Mouse (Mus musculus) liver, embryonic 15.5 days (tissue): ENCODE measurements around the gene Tdrkh. TPM values are rescaled to one million over a fixed set of nuclear protein-coding genes. Genes with fewer than 3 reads are reported as not detected.

Experiments used
- ATAC-seq: fragments of 200-750 bp; cut with Nextera tagmentation; 2 replicates; pipeline ENCODE4 v1.8.0; 2017; ENCODE audit warnings: moderate number of reproducible peaks, mild to moderate bottlenecking, moderate library complexity; ENCODE audit not compliant: insufficient read depth
- H3K27ac ChIP-seq: fragments of 300-500 bp; sonication (generic); replicated peaks from 2 replicates; pipeline ENCODE4 v1.5.1; 2015; ENCODE audit warnings: mild to moderate bottlenecking, inconsistent platforms
- H3K27me3 ChIP-seq: fragments of 300-500 bp; sonication (generic); 2 replicates; pipeline ENCODE4 v1.6.1; 2015; ENCODE audit warnings: mild to moderate bottlenecking, inconsistent platforms
- H3K36me3 ChIP-seq: fragments of 300-500 bp; sonication (generic); replicated peaks from 2 replicates; pipeline ENCODE4 v1.6.1; 2015; ENCODE audit warnings: moderate library complexity, mild to moderate bottlenecking, inconsistent platforms
- H3K4me1 ChIP-seq: fragments of 300-500 bp; sonication (generic); replicated peaks from 2 replicates; pipeline ENCODE4 v1.6.1; 2015; ENCODE audit warnings: inconsistent platforms
- H3K4me2 ChIP-seq: fragments of 300-500 bp; sonication (generic); 2 replicates; pipeline ENCODE4 v1.6.1; 2015; ENCODE audit warnings: moderate library complexity, mild to moderate bottlenecking, inconsistent platforms
- H3K4me3 ChIP-seq: fragments of 300-500 bp; sonication (generic); replicated peaks from 2 replicates; pipeline ENCODE4 v1.5.1; 2015; ENCODE audit warnings: mild to moderate bottlenecking, inconsistent platforms
- H3K9ac ChIP-seq: fragments of 300-500 bp; sonication (generic); 2 replicates; pipeline ENCODE4 v1.6.1; 2015; ENCODE audit warnings: moderate library complexity, mild to moderate bottlenecking, inconsistent platforms
- H3K9me3 ChIP-seq: fragments of 300-500 bp; sonication (generic); replicated peaks from 2 replicates; pipeline ENCODE4 v1.6.1; 2016; ENCODE audit warnings: inconsistent platforms
- WGBS: fragments of 180-500 bp; shearing (Covaris S2); methylation state at CpG from one replicate; pipeline ENCODE4 v1.1.7; 2015; ENCODE audit warnings: mixed read lengths; ENCODE audit not compliant: insufficient replicate concordance; 5-methylcytosine and 5-hydroxymethylcytosine counted together
- polyA plus RNA-seq: library from polyadenylated mRNA; unstranded; fragments of >200 nt; fragmentation: Nextera tagmentation; extraction: Ambion mirVana; gene quantifications from 2 replicates; pipeline ENCODE4 v1.2.1, GENCODE M21; 2015

Tdrkh gene
- polyA plus RNA-seq, 1 experiment from 2014 or later = 9.9 TPM

- peaks cover 9% of the 10 kb centered on the region; the same call in 1 of the 2 replicates for H3K4me1 ChIP-seq
- peak within 1 kb of the TSS; percentile 36; the same call in 1 of the 2 replicates for H3K4me2 ChIP-seq
- no peaks in the 10 kb centered on the region for H3K9me3 ChIP-seq
- peak; percentile 52; the same call in 1 of the 2 replicates for ATAC-seq
- WGBS = 3% methylated on average over 14 of the region's 14 CpGs
- no peak within 1 kb of the TSS for H3K4me3 ChIP-seq
- no peak within 1 kb of the TSS for H3K27ac ChIP-seq
- H3K36me3 ChIP-seq = no peaks in the 10 kb centered on the region
- H3K27me3 ChIP-seq = peaks cover 48% of the 10 kb centered on the region
- no peak within 1 kb of the TSS for H3K9ac ChIP-seq
Observed at GRCm38 (mm10) chr3:94477981-94478422, 64.9 kb downstream of the Tdrkh start, which contains the start of gene Celf3. Celf3 (plus strand) TSS chr3:94478295.

- no peak for ATAC-seq
- no peak overlapping the region for H3K4me2 ChIP-seq
- H3K9me3 ChIP-seq = no peaks in the 10 kb centered on the region
- no peak overlapping the region for H3K27ac ChIP-seq
- no peak overlapping the region for H3K4me3 ChIP-seq
- 10% methylated on average over 9 of the region's 9 CpGs for WGBS
- peaks cover 46% of the 10 kb centered on the region for H3K27me3 ChIP-seq
- H3K4me1 ChIP-seq = peaks cover 9% of the 10 kb centered on the region; the same call in 1 of the 2 replicates
- no peaks in the 10 kb centered on the region for H3K36me3 ChIP-seq
- no peak overlapping the region for H3K9ac ChIP-seq
Observed at GRCm38 (mm10) chr3:94478591-94479169, 65.6 kb downstream of the Tdrkh start.

- Histone ChIP-seq H3K27me3 (peaks cover 46% of the 10 kb centered on the region), H3K9me3 (no peaks in the 10 kb centered on the region), H3K9ac (no peak overlapping the region), H3K4me3 (no peak overlapping the region), H3K4me1 (peaks cover 9% of the 10 kb centered on the region; the same call in 1 of the 2 replicates), H3K4me2 (no peak overlapping the region; the same call in 1 of the 2 replicates), H3K36me3 (no peaks in the 10 kb centered on the region), H3K27ac (no peak overlapping the region)
- WGBS = 5% methylated on average over 11 of the region's 11 CpGs
- no peak for ATAC-seq
Observed at GRCm38 (mm10) chr3:94479564-94479963, 66.5 kb downstream of the Tdrkh start.

- Histone ChIP-seq H3K9me3 (no peaks in the 10 kb centered on the region), H3K36me3 (no peaks in the 10 kb centered on the region), H3K4me3 (no peak within 1 kb of the TSS), H3K4me2 (no peak within 1 kb of the TSS; the same call in 1 of the 2 replicates), H3K4me1 (peaks cover 9% of the 10 kb centered on the region; the same call in 1 of the 2 replicates), H3K27ac (no peak within 1 kb of the TSS), H3K9ac (no peak within 1 kb of the TSS), H3K27me3 (peaks cover 46% of the 10 kb centered on the region)
- ATAC-seq = no peak
- 14% methylated on average over 15 of the region's 16 CpGs for WGBS
Observed at GRCm38 (mm10) chr3:94480291-94480884, 67.3 kb downstream of the Tdrkh start, which contains the start of gene Riiad1. Riiad1 (minus strand) TSS chr3:94480341.

- peaks cover 46% of the 10 kb centered on the region for H3K27me3 ChIP-seq
- 34% methylated on average over 4 of the region's 4 CpGs for WGBS
- no peak overlapping the region for H3K4me2 ChIP-seq
- H3K4me1 ChIP-seq = peaks cover 9% of the 10 kb centered on the region; the same call in 1 of the 2 replicates
- no peak overlapping the region for H3K9ac ChIP-seq
- H3K27ac ChIP-seq = no peak overlapping the region
- H3K36me3 ChIP-seq = no peaks in the 10 kb centered on the region
- no peak overlapping the region for H3K4me3 ChIP-seq
- H3K9me3 ChIP-seq = no peaks in the 10 kb centered on the region
- ATAC-seq = no peak
Observed at GRCm38 (mm10) chr3:94481429-94481828, 68.4 kb downstream of the Tdrkh start.

GRCm38 (mm10) chr3:94482764-94483385, 69.8 kb downstream of the Tdrkh start:
- Histone ChIP-seq H3K4me2 (no peak overlapping the region), H3K9me3 (no peaks in the 10 kb centered on the region), H3K4me1 (peaks cover 6% of the 10 kb centered on the region; the same call in 1 of the 2 replicates), H3K27ac (no peak overlapping the region), H3K9ac (no peak overlapping the region), H3K4me3 (no peak overlapping the region), H3K36me3 (no peaks in the 10 kb centered on the region), H3K27me3 (peaks cover 44% of the 10 kb centered on the region)
- no peak for ATAC-seq
- WGBS = 67% methylated on average over 17 of the region's 17 CpGs

GRCm38 (mm10) chr3:94483790-94484439, 70.8 kb downstream of the Tdrkh start:
- Histone ChIP-seq H3K4me2 (no peak overlapping the region), H3K36me3 (no peaks in the 10 kb centered on the region), H3K27ac (no peak overlapping the region), H3K27me3 (peaks cover 33% of the 10 kb centered on the region), H3K4me1 (no peaks in the 10 kb centered on the region), H3K9ac (no peak overlapping the region), H3K9me3 (no peaks in the 10 kb centered on the region), H3K4me3 (no peak overlapping the region)
- WGBS = 39% methylated on average over 20 of the region's 20 CpGs
- no peak for ATAC-seq

Other genes starting within 250 kb of the Tdrkh start
- gene Gm10696, start 235.1 kb upstream of the Tdrkh start, polyA plus RNA-seq = not detected in 2 replicates
- gene Gm5286, start 216.6 kb upstream of the Tdrkh start, polyA plus RNA-seq = not detected in 2 replicates
- gene Gm4778, start 149.2 kb upstream of the Tdrkh start, polyA plus RNA-seq = not detected in 2 replicates
- 3.4 and 3.7 TPM in 2 replicates for gene Them4, start 103.2 kb upstream of the Tdrkh start, polyA plus RNA-seq
- gene Them5, start 71.2 kb upstream of the Tdrkh start, polyA plus RNA-seq = not detected in 2 replicates
- gene C2cd4d, start 50.8 kb upstream of the Tdrkh start, polyA plus RNA-seq = 0.06 and 0.17 TPM in 2 replicates
- gene Rorc, start 40.5 kb upstream of the Tdrkh start, polyA plus RNA-seq = 1.1 and 1.4 TPM in 2 replicates
- 0.02 TPM in 1 of 2 replicates, not detected in the other for gene Lingo4, start 14.8 kb upstream of the Tdrkh start, polyA plus RNA-seq
- gene Mrpl9, start 30.0 kb downstream of the Tdrkh start, polyA plus RNA-seq = 33.0 and 35.5 TPM in 2 replicates
- 0.17 and 0.44 TPM in 2 replicates for gene Oaz3, start 30.6 kb downstream of the Tdrkh start, polyA plus RNA-seq
- gene Celf3, start 65.0 kb downstream of the Tdrkh start, polyA plus RNA-seq = 0.24 and 0.54 TPM in 2 replicates
- gene Riiad1, start 67.1 kb downstream of the Tdrkh start, polyA plus RNA-seq = 0.35 TPM in 1 of 2 replicates, not detected in the other
- gene Snx27, start 169.4 kb downstream of the Tdrkh start, polyA plus RNA-seq = 12.0 and 12.1 TPM in 2 replicates
- not detected in 2 replicates for gene Gm10972, start 229.8 kb downstream of the Tdrkh start, polyA plus RNA-seq
- 10.9 and 12.6 TPM in 2 replicates for gene Tuft1, start 245.6 kb downstream of the Tdrkh start, polyA plus RNA-seq